ENCODE assay signal across 9 mouse cellular contexts in genomic region chr3:32817357-32818326, GRCm38 (mm10). TPM values are rescaled to one million over a fixed set of nuclear protein-coding genes. Genes with fewer than 3 reads are reported as not detected.
DNase-seq lines count a peak whose midpoint lies in the region; ATAC-seq and TF ChIP-seq lines count a peak whose summit lies in the region.
"Had no signal": no experiment of that assay in that cellular context is flagged by ENCODE, and none has a peak within 500 bp of the region (broad histone marks: within the 10 kb centered on the region; RNA-seq: fewer than 3 reads in every experiment).

Gene Usp13, plus strand, starts transcription at chr3:32817546.

- peak within 1 kb of the TSS; percentile 85 for H3K9ac ChIP-seq in forebrain, embryonic 16.5 days (replicated peaks; ENCODE audit: low read depth, low read length)

- WGBS in forebrain, embryonic 16.5 days = under 1% methylated on average over 79 of the region's 84 CpGs

- no peaks in the 10 kb centered on the region for H3K36me3 ChIP-seq in E14TG2a.4 (ENCODE audit: insufficient read depth, low read length)
- H3K36me3 ChIP-seq in forebrain, embryonic 16.5 days (ENCODE audit: control insufficient read depth, insufficient read depth) = no peaks in the 10 kb centered on the region

- H3K27ac ChIP-seq in forebrain, embryonic 16.5 days (ENCODE audit: low read length) = peak within 1 kb of the TSS; percentile 90
- H3K27ac ChIP-seq in layer of hippocampus, adult 2 months = peak within 1 kb of the TSS; percentile 91

- peaks cover 11% of the 10 kb centered on the region for H3K27me3 ChIP-seq in E14TG2a.4 (ENCODE audit: insufficient read depth, low read length)
- no peaks in the 10 kb centered on the region for H3K27me3 ChIP-seq in forebrain, embryonic 16.5 days (replicated peaks; ENCODE audit: control insufficient read depth, insufficient read depth, low read length)
- H3K27me3 ChIP-seq: CH12.LX had no signal

- TF ChIP-seq CTCF in E14TG2a.4 (conservative IDR thresholded peaks at IDR 0.05; ENCODE audit: low read length) = no peak
- TF ChIP-seq CTCF in layer of hippocampus, adult 2 months (conservative IDR thresholded peaks at IDR 0.05) = peak; percentile 57

- peak within 1 kb of the TSS; percentile 88 for H3K4me2 ChIP-seq in forebrain, embryonic 16.5 days (ENCODE audit: low read length)

- no peaks in the 10 kb centered on the region for H3K9me3 ChIP-seq in E14TG2a.4 (ENCODE audit: low read length)
- H3K9me3 ChIP-seq in forebrain, embryonic 16.5 days (ENCODE audit: control insufficient read depth, low read length) = no peaks in the 10 kb centered on the region

- intact Hi-C loops in heart, postnatal 14 days (cut with DNase I) = loop anchor here (5.0 kb wide), 2 partner anchors 65 to 80 kb away; partner anchors contain the start of genes Mrpl47 and Ndufb5

- H3K4me3 ChIP-seq in E14TG2a.4 (replicated peaks; ENCODE audit: low read length) = peak within 1 kb of the TSS; percentile 93
- peak within 1 kb of the TSS; percentile 93 for H3K4me3 ChIP-seq in forebrain, embryonic 16.5 days (replicated peaks; ENCODE audit: low read length)
- H3K4me3 ChIP-seq in layer of hippocampus, adult 2 months = peak within 1 kb of the TSS; percentile 80

- peak; percentile 74 for DNase-seq in cerebellum, adult 11-12 months
- peak; percentile 84 to 87 for DNase-seq in heart, postnatal 14 days
- DNase-seq in layer of hippocampus, adult 2 months (ENCODE audit: low spot score in 2 of 2) = peak; percentile 38 to 66
- DNase-seq in lung, adult 18-20 months = peak; percentile 48 to 59
- peak; percentile 64 for DNase-seq in ovary, postnatal 14 days (ENCODE audit: low spot score)

- ATAC-seq in forebrain, embryonic 16.5 days = peak; percentile 90
- no peak for ATAC-seq in activated CD4-positive, CD25-positive, alpha-beta regulatory T cell, adult 4 months

- peaks cover 27% of the 10 kb centered on the region for H3K4me1 ChIP-seq in E14TG2a.4 (replicated peaks; ENCODE audit: low read depth, low read length)
- H3K4me1 ChIP-seq in forebrain, embryonic 16.5 days (replicated peaks; ENCODE audit: control insufficient read depth, insufficient read depth, low read length) = peaks cover 6% of the 10 kb centered on the region; the same call in 1 of the 2 replicates

RNA-seq across cellular contexts. Expression of gene Usp13, which starts in this region (rescaled TPM):
- 9.7 and 10.3 TPM in 2 replicates for polyA plus RNA-seq in forebrain, embryonic 16.5 days (2015; fragmentation: Nextera tagmentation; extraction: Ambion mirVana)
- total RNA-seq in heart, postnatal 14 days (2021) = 100 to 1,000 TPM; 175 to 180 TPM
- total RNA-seq in layer of hippocampus, adult 2 months (2021) = 10 to 100 TPM; 19.5 to 20.9 TPM
- not detected for polyA plus RNA-seq in activated CD4-positive, CD25-positive, alpha-beta regulatory T cell, adult 4 months (2017; shearing (Covaris generic))
- total RNA-seq: CH12.LX had no signal

Comparison
In these comparisons a context has a peak if more than half of its experiments do, and no peak if none do; other contexts are left out.
1. RNA of gene Usp13 (total RNA-seq): 175 to 180 TPM in heart, postnatal 14 days; 19.5 to 20.9 TPM in layer of hippocampus, adult 2 months; every median in the first group is over 4 times any median in the second.
2. RNA of gene Usp13 (polyA plus RNA-seq): 9.7 to 10.3 TPM in forebrain, embryonic 16.5 days; not detected in activated CD4-positive, CD25-positive, alpha-beta regulatory T cell, adult 4 months; every median in the first group is over 10 times any median in the second.
3. Peak in every context shown above with its lines, with median percentiles within 50 percentile points of each other: H3K4me3 ChIP-seq and DNase-seq.